In genomic region chrX:48094658-48095057, GRCm38 (mm10) we compare ENCODE assay signal across 10 mouse cellular contexts. TPM values are rescaled to one million over a fixed set of nuclear protein-coding genes. Genes with fewer than 3 reads are reported as not detected.
DNase-seq lines count a peak whose midpoint lies in the region; ATAC-seq and TF ChIP-seq lines count a peak whose summit lies in the region.
"Had no signal": no experiment of that assay in that cellular context is flagged by ENCODE, and none has a peak within 500 bp of the region (broad histone marks: within the 10 kb centered on the region; RNA-seq: fewer than 3 reads in every experiment).

No protein-coding gene starts in this region.

- H3K4me3 ChIP-seq in hindbrain, embryonic 11.5 days (ENCODE audit: low read depth, low read length), result no peak overlapping the region
- no peak overlapping the region for H3K4me3 ChIP-seq in hindbrain, embryonic 16.5 days (ENCODE audit: low read length)
- H3K4me3 ChIP-seq in ES-Bruce4 (ENCODE audit: low read depth, low read length), result no peak overlapping the region
- H3K4me3 ChIP-seq: embryonic facial prominence, embryonic 13.5 days; limb, embryonic 15.5 days had no signal

- peak; percentile 63 for TF ChIP-seq CTCF in ES-Bruce4 (IDR thresholded peaks at IDR 0.05; ENCODE audit: low read depth, low read length)

- H3K27me3 ChIP-seq in hindbrain, embryonic 11.5 days (ENCODE audit: control insufficient read depth, insufficient read depth, low read length), result no peaks in the 10 kb centered on the region
- no peaks in the 10 kb centered on the region for H3K27me3 ChIP-seq in hindbrain, embryonic 16.5 days (replicated peaks; ENCODE audit: control insufficient read depth, insufficient read depth, low read length)
- no peaks in the 10 kb centered on the region for H3K27me3 ChIP-seq in ES-Bruce4 (ENCODE audit: control insufficient read depth, insufficient read depth, low read length, poor library complexity, severe bottlenecking)
- H3K27me3 ChIP-seq: embryonic facial prominence, embryonic 13.5 days; limb, embryonic 15.5 days had no signal

- 71% methylated on average over 4 of the region's 4 CpGs for WGBS in hindbrain, embryonic 11.5 days
- 69% methylated on average over 4 of the region's 4 CpGs for WGBS in hindbrain, embryonic 16.5 days

- ATAC-seq in hindbrain, embryonic 11.5 days (ENCODE audit: low FRiP score), result no peak
- ATAC-seq in hindbrain, embryonic 16.5 days, result no peak

- DNase-seq in hindbrain, embryonic 11.5 days (ENCODE audit: low spot score), result peak; percentile 25
- peak; percentile 29 for DNase-seq in c-Kit-positive CD71-positive TER-119-negative erythroid progenitor cells, embryonic 14.5 days (ENCODE audit: low read depth)
- DNase-seq in spleen, adult 12 weeks (ENCODE audit: low spot score), result peak; percentile 25
- DNase-seq in urinary bladder, postnatal 36 days (ENCODE audit: low spot score in 2 of 2), result no peak
- no peak for DNase-seq in ovary, adult 18-20 months (ENCODE audit: low spot score)
- DNase-seq in cerebellum, adult 11 months, result no peak

- no peaks in the 10 kb centered on the region for H3K36me3 ChIP-seq in hindbrain, embryonic 11.5 days (ENCODE audit: control insufficient read depth, insufficient read depth, low read length)
- H3K36me3 ChIP-seq in hindbrain, embryonic 16.5 days (ENCODE audit: control insufficient read depth, insufficient read depth, low read length), result no peaks in the 10 kb centered on the region
- H3K36me3 ChIP-seq in ES-Bruce4 (ENCODE audit: control insufficient read depth, insufficient read depth, low read length, poor library complexity, severe bottlenecking), result no peaks in the 10 kb centered on the region
- H3K36me3 ChIP-seq: embryonic facial prominence, embryonic 13.5 days; limb, embryonic 15.5 days had no signal

- TF ChIP-seq EP300 in ES-Bruce4 (IDR thresholded peaks at IDR 0.05; ENCODE audit: insufficient read depth, low read depth, low read length), result no peak

- H3K27ac ChIP-seq in hindbrain, embryonic 11.5 days (ENCODE audit: low read depth, low read length), result no peak overlapping the region
- H3K27ac ChIP-seq in hindbrain, embryonic 16.5 days (ENCODE audit: low read depth, low read length), result no peak overlapping the region
- H3K27ac ChIP-seq in ES-Bruce4 (ENCODE audit: insufficient read depth, low read length), result no peak overlapping the region
- H3K27ac ChIP-seq: embryonic facial prominence, embryonic 13.5 days; limb, embryonic 15.5 days had no signal

- H3K9ac ChIP-seq in hindbrain, embryonic 11.5 days (ENCODE audit: low read depth, low read length), result no peak overlapping the region
- H3K9ac ChIP-seq in hindbrain, embryonic 16.5 days (ENCODE audit: low read depth, low read length), result no peak overlapping the region
- H3K9ac ChIP-seq in ES-Bruce4 (ENCODE audit: low read depth, poor library complexity, severe bottlenecking), result no peak overlapping the region
- H3K9ac ChIP-seq: embryonic facial prominence, embryonic 13.5 days; limb, embryonic 15.5 days had no signal

- no peak overlapping the region for H3K4me2 ChIP-seq in hindbrain, embryonic 11.5 days (replicated peaks; ENCODE audit: low read depth, low read length)
- H3K4me2 ChIP-seq in hindbrain, embryonic 16.5 days (ENCODE audit: low read length), result no peak overlapping the region
- H3K4me2 ChIP-seq: embryonic facial prominence, embryonic 13.5 days; limb, embryonic 15.5 days had no signal

- no peak for TF ChIP-seq POLR2A in ES-Bruce4 (IDR thresholded peaks at IDR 0.05; ENCODE audit: insufficient read depth, low read length)

- no peaks in the 10 kb centered on the region for H3K9me3 ChIP-seq in hindbrain, embryonic 11.5 days (ENCODE audit: control insufficient read depth, low read length)
- H3K9me3 ChIP-seq in hindbrain, embryonic 16.5 days (ENCODE audit: control insufficient read depth, low read length), result no peaks in the 10 kb centered on the region
- H3K9me3 ChIP-seq in ES-Bruce4 (replicated peaks; ENCODE audit: control insufficient read depth, insufficient read depth, low read length, poor library complexity, severe bottlenecking), result no peaks in the 10 kb centered on the region
- H3K9me3 ChIP-seq: embryonic facial prominence, embryonic 13.5 days; limb, embryonic 15.5 days had no signal

- no peaks in the 10 kb centered on the region for H3K4me1 ChIP-seq in hindbrain, embryonic 11.5 days (replicated peaks; ENCODE audit: control insufficient read depth, insufficient read depth, low read length)
- no peaks in the 10 kb centered on the region for H3K4me1 ChIP-seq in hindbrain, embryonic 16.5 days (ENCODE audit: control insufficient read depth, insufficient read depth, low read depth, low read length)
- no peaks in the 10 kb centered on the region for H3K4me1 ChIP-seq in ES-Bruce4 (ENCODE audit: control insufficient read depth, insufficient read depth, low read length)
- H3K4me1 ChIP-seq: embryonic facial prominence, embryonic 13.5 days; limb, embryonic 15.5 days had no signal

RNA-seq across cellular contexts. Expression of gene Xpnpep2, which starts 13.9 kb away (rescaled TPM):
- polyA plus RNA-seq in hindbrain, embryonic 11.5 days (2014; fragmentation: Nextera tagmentation; extraction: Ambion mirVana), result 2.2 and 2.5 TPM in 2 replicates
- 0.76 and 1.1 TPM in 2 replicates for polyA plus RNA-seq in hindbrain, embryonic 16.5 days (2015; fragmentation: Nextera tagmentation; extraction: Ambion mirVana)
- polyA plus RNA-seq in ES-Bruce4 (2011; ENCODE audit: insufficient read depth, insufficient read length, low read depth, missing spikeins), result 0.21 TPM in 1 of 2 replicates, not detected in the other

RNA-seq across cellular contexts. Expression of gene Sash3, which starts 51.6 kb away (rescaled TPM):
- polyA plus RNA-seq in hindbrain, embryonic 11.5 days (2014; fragmentation: Nextera tagmentation; extraction: Ambion mirVana), result 1.4 and 1.5 TPM in 2 replicates
- 1.2 and 1.4 TPM in 2 replicates for polyA plus RNA-seq in hindbrain, embryonic 16.5 days (2015; fragmentation: Nextera tagmentation; extraction: Ambion mirVana)
- polyA plus RNA-seq in ES-Bruce4 (2011; ENCODE audit: insufficient read depth, insufficient read length, low read depth, missing spikeins), result not detected in 2 replicates

Comparison
In these comparisons a context has a peak if more than half of its experiments do, and no peak if none do; other contexts are left out.
1. DNase-seq: peak in hindbrain, embryonic 11.5 days (single experiment), c-Kit-positive CD71-positive TER-119-negative erythroid progenitor cells, embryonic 14.5 days (single experiment) and spleen, adult 12 weeks (single experiment); none in urinary bladder, postnatal 36 days (0 of 2), ovary, adult 18-20 months (single experiment) and cerebellum, adult 11 months (single experiment).